Mouse (Mus musculus) CD4-positive, CD25-positive, alpha-beta regulatory T cell, adult 2 months (primary cell): ENCODE results near the gene Txndc15.

Experiments
- DNase-seq: peaks from one replicate; pipeline ENCODE4 v3.0.0-alpha.2; 2012; ENCODE audit warnings: low read depth, low spot score

Gene Txndc15

GRCm38 (mm10) chr13:55730716-55731115 lies 16.3 kb downstream of the Txndc15 start:
- no peak for DNase-seq

- DNase-seq, result no peak
Observed at GRCm38 (mm10) chr13:55732121-55732520, 17.7 kb downstream of the Txndc15 start.

- no peak for DNase-seq
Observed at GRCm38 (mm10) chr13:55733628-55734502, 19.4 kb downstream of the Txndc15 start.

GRCm38 (mm10) chr13:55737885-55738284 lies 23.4 kb downstream of the Txndc15 start:
- DNase-seq, result no peak

DNA sequence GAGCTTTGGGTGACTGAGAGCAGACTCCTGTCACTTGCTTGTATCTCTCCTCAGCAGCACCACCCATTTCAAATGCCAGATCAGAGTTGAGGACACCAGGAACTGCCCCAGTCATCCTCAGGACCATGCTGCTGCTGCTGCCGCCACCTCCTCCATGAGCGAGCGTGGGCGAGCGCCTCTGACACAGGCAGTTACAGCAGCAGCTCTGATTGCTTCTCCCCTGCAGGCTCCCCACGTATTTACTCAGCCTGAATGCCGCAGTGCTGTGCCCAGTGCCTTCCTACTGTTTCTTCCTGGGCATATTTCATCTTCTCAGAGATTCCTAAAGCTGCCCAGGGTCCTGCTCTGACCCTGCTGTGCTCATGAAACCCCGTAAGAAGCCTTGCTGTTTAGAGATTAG lies 27.9 kb downstream of the Txndc15 start:
- DNase-seq, result no peak

DNA sequence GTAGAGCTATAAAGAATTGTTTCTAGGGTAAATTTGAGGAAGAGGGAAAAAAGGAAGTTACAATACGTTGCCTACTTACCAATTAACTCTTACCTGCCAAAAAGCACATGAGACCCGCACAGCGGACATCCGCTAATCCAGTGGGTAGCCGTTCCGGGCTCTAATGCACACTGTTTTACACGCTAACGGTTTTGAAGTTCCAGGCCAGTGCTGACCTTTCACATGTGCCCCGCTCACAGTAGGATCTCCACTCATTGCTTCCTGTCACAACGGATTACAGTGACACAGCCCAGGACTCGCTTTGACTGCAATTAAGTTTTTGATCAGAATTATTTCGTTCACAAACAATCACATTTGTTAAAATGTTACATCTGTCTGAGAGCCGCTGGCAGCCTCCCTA lies 39.9 kb downstream of the Txndc15 start:
- DNase-seq, result no peak

GRCm38 (mm10) chr13:55756789-55757188 lies 42.3 kb downstream of the Txndc15 start:
- no peak for DNase-seq

- DNase-seq, result peak; percentile 19
Observed at GRCm38 (mm10) chr13:55757645-55758044, 43.2 kb downstream of the Txndc15 start.

DNA sequence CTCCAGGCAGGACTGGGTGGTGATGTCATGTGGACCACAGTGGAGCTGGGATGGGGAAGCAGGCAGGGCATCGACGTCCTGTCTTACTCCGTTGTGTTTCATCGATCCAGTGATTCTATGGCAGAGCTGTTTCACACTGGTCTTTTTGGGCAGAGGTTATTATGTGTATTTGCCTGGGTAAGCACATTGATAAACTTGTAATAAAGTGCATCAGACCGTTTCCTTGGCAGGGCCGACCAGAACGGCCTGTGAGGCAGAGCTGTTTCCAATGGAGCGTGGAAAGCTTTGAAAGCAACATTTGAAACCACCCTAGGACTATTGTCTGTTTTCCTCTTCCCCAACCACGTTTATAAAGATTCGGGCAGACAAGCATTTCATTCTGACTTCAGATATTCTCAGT lies 46.1 kb downstream of the Txndc15 start:
- DNase-seq, result no peak

GRCm38 (mm10) chr13:55761486-55761885 lies 47.0 kb downstream of the Txndc15 start:
- no peak for DNase-seq

- DNase-seq, result no peak
Observed at GRCm38 (mm10) chr13:55774352-55774751, 59.9 kb downstream of the Txndc15 start.

DNA sequence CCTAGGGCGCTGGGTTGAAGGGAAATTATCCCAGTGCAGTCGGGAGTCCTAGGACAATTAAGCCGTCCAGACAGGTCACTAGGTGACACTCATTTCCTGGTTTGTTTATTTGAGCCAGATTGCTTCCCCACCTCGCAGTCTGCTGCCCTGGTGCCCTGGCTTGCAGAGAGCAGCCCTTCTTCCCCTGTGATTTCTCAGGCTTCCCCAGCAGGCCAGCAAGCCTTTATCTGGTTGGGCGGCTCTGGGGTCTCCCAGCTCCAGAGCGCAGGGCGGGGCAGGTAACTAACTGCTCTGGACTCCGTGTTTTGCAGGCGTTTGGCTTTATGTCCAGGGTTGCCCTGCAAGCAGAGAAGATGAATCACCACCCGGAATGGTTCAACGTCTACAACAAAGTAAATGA lies 60.6 kb downstream of the Txndc15 start:
- no peak for DNase-seq
